Mouse (Mus musculus) E14TG2a.4 (cell line): Measurements from ENCODE around the gene Rhno1.

Experiments
- H3K27me3 ChIP-seq: 2 replicates; pipeline ENCODE4 v1.6.1; 2014; ENCODE audit warnings: low read length, control low read depth; ENCODE audit not compliant: insufficient read depth
- H3K36me3 ChIP-seq: 2 replicates; pipeline ENCODE4 v1.6.1; 2014; ENCODE audit warnings: low read length, control low read depth; ENCODE audit not compliant: insufficient read depth
- H3K4me1 ChIP-seq: replicated peaks from 2 replicates; pipeline ENCODE4 v1.6.1; 2014; ENCODE audit warnings: low read depth, low read length, control low read depth
- H3K4me3 ChIP-seq: replicated peaks from 2 replicates; pipeline ENCODE4 v1.5.1; 2014; ENCODE audit warnings: mild to moderate bottlenecking, low read length
- H3K9me3 ChIP-seq: 2 replicates; pipeline ENCODE4 v1.6.1; 2014; ENCODE audit warnings: low read length, control low read depth
- CTCF ChIP-seq: conservative IDR thresholded peaks from 2 replicates; pipeline ENCODE4 v1.5.1; 2014; ENCODE audit warnings: low read length
- NANOG ChIP-seq: IDR thresholded peaks from 2 replicates; pipeline ENCODE4 v1.6.1; 2014; ENCODE audit warnings: borderline replicate concordance, low read length, mixed read lengths
- POU5F1 ChIP-seq: IDR thresholded peaks from 2 replicates; pipeline ENCODE4 v1.6.1; 2014; ENCODE audit warnings: low read length, borderline replicate concordance

Rhno1 gene

GRCm38 (mm10) chr6:128370040-128370439, 7.3 kb upstream of the Rhno1 start:
- H3K4me3 ChIP-seq, result no peak overlapping the region
- TF ChIP-seq POU5F1, result no peak
- TF ChIP-seq CTCF, result no peak
- TF ChIP-seq NANOG, result no peak

GRCm38 (mm10) chr6:128366466-128366865, 3.8 kb upstream of the Rhno1 start:
- Histone ChIP-seq H3K27me3 (no peaks in the 10 kb centered on the region), H3K9me3 (no peaks in the 10 kb centered on the region), H3K4me3 (no peak overlapping the region), H3K4me1 (peaks cover 36% of the 10 kb centered on the region), H3K36me3 (peaks cover 70% of the 10 kb centered on the region)
- TF ChIP-seq NANOG, result no peak
- TF ChIP-seq POU5F1, result no peak
- TF ChIP-seq CTCF, result no peak

More at GRCm38 (mm10) chr6:128370040-128370439, 7.3 kb upstream of the Rhno1 start:
- Histone ChIP-seq H3K4me1 (peaks cover 27% of the 10 kb centered on the region), H3K27me3 (no peaks in the 10 kb centered on the region), H3K9me3 (no peaks in the 10 kb centered on the region), H3K36me3 (peaks cover 99% of the 10 kb centered on the region)

GRCm38 (mm10) chr6:128364721-128365120, 2.0 kb upstream of the Rhno1 start:
- peaks cover 54% of the 10 kb centered on the region for H3K4me1 ChIP-seq
- no peaks in the 10 kb centered on the region for H3K27me3 ChIP-seq
- no peak overlapping the region for H3K4me3 ChIP-seq
- H3K9me3 ChIP-seq, result no peaks in the 10 kb centered on the region
- no peak for TF ChIP-seq POU5F1
- H3K36me3 ChIP-seq, result peaks cover 70% of the 10 kb centered on the region

- Histone ChIP-seq H3K36me3 (peaks cover 64% of the 10 kb centered on the region), H3K4me1 (peaks cover 67% of the 10 kb centered on the region), H3K27me3 (no peaks in the 10 kb centered on the region), H3K4me3 (peak overlapping the region; percentile 91), H3K9me3 (no peaks in the 10 kb centered on the region)
- TF ChIP-seq NANOG, result no peak
- no peak for TF ChIP-seq CTCF
- TF ChIP-seq POU5F1, result no peak
Measured at GRCm38 (mm10) chr6:128363007-128363825, 505 bp upstream of the Rhno1 start.

GRCm38 (mm10) chr6:128361901-128362300, 810 bp downstream of the Rhno1 start:
- TF ChIP-seq CTCF (no peak), NANOG (no peak), POU5F1 (no peak)
- no peaks in the 10 kb centered on the region for H3K27me3 ChIP-seq
- peaks cover 79% of the 10 kb centered on the region for H3K4me1 ChIP-seq
- H3K9me3 ChIP-seq, result no peaks in the 10 kb centered on the region
- H3K36me3 ChIP-seq, result peaks cover 65% of the 10 kb centered on the region
- H3K4me3 ChIP-seq, result peak overlapping the region; percentile 91

GRCm38 (mm10) chr6:128358999-128359398, 3.7 kb downstream of the Rhno1 start:
- peaks cover 72% of the 10 kb centered on the region for H3K4me1 ChIP-seq
- no peaks in the 10 kb centered on the region for H3K9me3 ChIP-seq
- H3K27me3 ChIP-seq, result no peaks in the 10 kb centered on the region
- peaks cover 45% of the 10 kb centered on the region for H3K36me3 ChIP-seq
- no peak overlapping the region for H3K4me3 ChIP-seq
- TF ChIP-seq NANOG (no peak), POU5F1 (no peak), CTCF (peak; percentile 100)

- no peak for TF ChIP-seq POU5F1
- TF ChIP-seq NANOG, result no peak
- no peak for TF ChIP-seq CTCF
- Histone ChIP-seq H3K4me1 (peaks cover 65% of the 10 kb centered on the region), H3K27me3 (no peaks in the 10 kb centered on the region), H3K36me3 (peaks cover 55% of the 10 kb centered on the region), H3K4me3 (peak within 1 kb of the TSS; percentile 91), H3K9me3 (no peaks in the 10 kb centered on the region)
Measured at GRCm38 (mm10) chr6:128355726-128356416, 6.8 kb downstream of the Rhno1 start, which contains the start of gene Tulp3. Tulp3 (minus strand) TSS chr6:128355851.

- Histone ChIP-seq H3K9me3 (no peaks in the 10 kb centered on the region), H3K4me3 (peak overlapping the region; percentile 91), H3K4me1 (peaks cover 59% of the 10 kb centered on the region), H3K27me3 (no peaks in the 10 kb centered on the region), H3K36me3 (peaks cover 55% of the 10 kb centered on the region)
- no peak for TF ChIP-seq CTCF
- 0 out of 2 replicates have a peak, but pooled peaks have one; percentile 15 for TF ChIP-seq NANOG
Measured at GRCm38 (mm10) chr6:128355201-128355681, 7.5 kb downstream of the Rhno1 start.

GRCm38 (mm10) chr6:128354140-128354539, 8.6 kb downstream of the Rhno1 start:
- TF ChIP-seq NANOG (no peak), CTCF (no peak), POU5F1 (no peak)
- 0 out of 2 replicates have a peak overlapping the region, but pooled peaks have one; percentile 91 for H3K4me3 ChIP-seq
- H3K4me1 ChIP-seq, result peaks cover 55% of the 10 kb centered on the region
- H3K36me3 ChIP-seq, result peaks cover 53% of the 10 kb centered on the region
- no peaks in the 10 kb centered on the region for H3K27me3 ChIP-seq
- H3K9me3 ChIP-seq, result no peaks in the 10 kb centered on the region
